Mouse (Mus musculus): Measurements from ENCODE around the gene Spcs2.

DNA sequence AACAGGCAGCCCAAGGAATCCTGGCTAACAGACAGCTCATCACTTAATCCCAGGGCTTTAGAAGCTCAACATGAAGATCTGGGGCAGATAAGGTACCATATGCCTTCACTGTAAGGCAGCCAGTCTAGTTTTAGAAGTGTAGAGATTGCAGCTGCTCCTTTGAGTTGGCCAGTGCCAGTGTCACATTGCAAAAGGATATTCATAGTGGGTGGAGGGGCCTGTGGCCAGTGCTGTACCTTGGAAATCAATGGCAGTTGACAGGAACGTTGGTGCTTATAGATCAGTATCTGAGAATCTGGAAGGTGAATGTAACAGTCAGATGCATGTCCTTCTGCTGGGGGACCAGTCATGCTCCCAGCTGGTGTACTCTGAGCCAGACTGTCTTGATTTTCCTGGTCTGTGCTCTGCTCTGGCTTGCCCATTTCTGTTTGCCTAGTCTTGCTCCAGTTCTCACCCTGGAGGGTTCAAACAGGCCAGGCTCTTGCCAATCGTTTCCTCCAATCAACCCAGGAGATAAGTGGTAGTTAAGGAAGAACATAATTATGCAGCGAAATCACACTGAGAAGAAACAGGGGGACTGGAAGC, 41.3 kb upstream of the Spcs2 start:
- TF ChIP-seq CTCF (IDR thresholded peaks at IDR 0.05; ENCODE audit: borderline replicate concordance, insufficient read depth, low read depth, low read length) = no peak
- no peak for TF ChIP-seq POLR2A (IDR thresholded peaks at IDR 0.05; ENCODE audit: borderline replicate concordance, insufficient read depth, low read length)
